Mouse (Mus musculus): ENCODE measurements around the gene Gatad1. TPM values are rescaled to one million over a fixed set of nuclear protein-coding genes. Genes with fewer than 3 reads are reported as not detected.
"Not testable (repeated sequence)": the region's sequence is repeated elsewhere in the genome, so short reads cannot be mapped to it uniquely, and the experiment has no call there.

The Gatad1 gene
- polyA plus RNA-seq, 1 experiment from 2014 or later, result 57.6 TPM

GRCm38 (mm10) chr5:3652903-3653575 is 3.9 kb downstream of the Gatad1 start:
- not testable (repeated sequence) for H3K4me1 ChIP-seq (replicated peaks); H3K4me2 ChIP-seq; H3K9me3 ChIP-seq (replicated peaks); ATAC-seq (replicated peaks; ENCODE audit: insufficient number of reproducible peaks, insufficient read depth, low FRiP score, low read depth); H3K27me3 ChIP-seq; H3K9ac ChIP-seq; H3K36me3 ChIP-seq; H3K4me3 ChIP-seq; H3K27ac ChIP-seq
- WGBS, result 92% methylated on average over 16 of the region's 25 CpGs

- Histone ChIP-seq H3K4me1 (replicated peaks) (0 out of 2 replicates have a peak, but pooled peaks cover under 1% of the 10 kb centered on the region), H3K4me3 (no peak overlapping the region), H3K27ac (no peak overlapping the region), H3K4me2 (no peak overlapping the region), H3K36me3 (no peaks in the 10 kb centered on the region), H3K9me3 (replicated peaks) (no peaks in the 10 kb centered on the region), H3K27me3 (no peaks in the 10 kb centered on the region), H3K9ac (no peak overlapping the region)
- WGBS, result 80% methylated on average over 5 of the region's 5 CpGs
- no peak for ATAC-seq (replicated peaks; ENCODE audit: insufficient number of reproducible peaks, insufficient read depth, low FRiP score, low read depth)
Observed at GRCm38 (mm10) chr5:3651621-3652020, 5.4 kb downstream of the Gatad1 start.

GRCm38 (mm10) chr5:3650881-3651280 is 6.1 kb downstream of the Gatad1 start, which contains the start of gene Tmbim7:
Tmbim7 (plus strand) TSS chr5:3651181.
- Histone ChIP-seq H3K27me3 (no peaks in the 10 kb centered on the region), H3K27ac (no peak within 1 kb of the TSS), H3K9me3 (replicated peaks) (no peaks in the 10 kb centered on the region), H3K36me3 (no peaks in the 10 kb centered on the region), H3K4me1 (replicated peaks) (peaks cover 3% of the 10 kb centered on the region; the same call in 1 of the 2 replicates), H3K9ac (no peak within 1 kb of the TSS), H3K4me2 (no peak within 1 kb of the TSS), H3K4me3 (no peak within 1 kb of the TSS)
- no peak for ATAC-seq (replicated peaks; ENCODE audit: insufficient number of reproducible peaks, insufficient read depth, low FRiP score, low read depth)
- 73% methylated on average over 6 of the region's 6 CpGs for WGBS

GRCm38 (mm10) chr5:3648849-3649210 is 8.2 kb downstream of the Gatad1 start:
- no peak overlapping the region for H3K27ac ChIP-seq
- WGBS, result 74% methylated on average over 4 of the region's 4 CpGs
- peaks cover 10% of the 10 kb centered on the region for H3K4me1 ChIP-seq (replicated peaks)
- H3K36me3 ChIP-seq, result peaks cover 11% of the 10 kb centered on the region
- H3K27me3 ChIP-seq, result no peaks in the 10 kb centered on the region
- H3K4me2 ChIP-seq, result no peak overlapping the region
- no peaks in the 10 kb centered on the region for H3K9me3 ChIP-seq (replicated peaks)
- H3K4me3 ChIP-seq, result no peak overlapping the region
- no peak for ATAC-seq (replicated peaks; ENCODE audit: insufficient number of reproducible peaks, insufficient read depth, low FRiP score, low read depth)
- no peak overlapping the region for H3K9ac ChIP-seq

GRCm38 (mm10) chr5:3648206-3648848 is 8.7 kb downstream of the Gatad1 start:
- Histone ChIP-seq H3K36me3 (peaks cover 13% of the 10 kb centered on the region), H3K9me3 (replicated peaks) (no peaks in the 10 kb centered on the region), H3K4me1 (replicated peaks) (peaks cover 10% of the 10 kb centered on the region), H3K9ac (no peak overlapping the region), H3K27ac (0 out of 2 replicates have a peak overlapping the region, but pooled peaks have one; percentile 37), H3K4me3 (0 out of 2 replicates have a peak overlapping the region, but pooled peaks have one; percentile 8), H3K27me3 (no peaks in the 10 kb centered on the region), H3K4me2 (peak overlapping the region; percentile 65)
- 54% methylated on average over 4 of the region's 4 CpGs for WGBS
- ATAC-seq (replicated peaks; ENCODE audit: insufficient number of reproducible peaks, insufficient read depth, low FRiP score, low read depth), result no peak

- Histone ChIP-seq H3K4me1 (replicated peaks) (peaks cover 10% of the 10 kb centered on the region), H3K4me3 (peak overlapping the region; percentile 82), H3K9me3 (replicated peaks) (no peaks in the 10 kb centered on the region), H3K27ac (peak overlapping the region; percentile 90), H3K36me3 (peaks cover 18% of the 10 kb centered on the region), H3K4me2 (peak overlapping the region; percentile 65), H3K27me3 (no peaks in the 10 kb centered on the region), H3K9ac (peak overlapping the region; percentile 88)
- WGBS, result 1% methylated on average over 44 of the region's 46 CpGs
- ATAC-seq (replicated peaks; ENCODE audit: insufficient number of reproducible peaks, insufficient read depth, low FRiP score, low read depth), result peak; percentile 96
Observed at GRCm38 (mm10) chr5:3647708-3648121, 9.3 kb downstream of the Gatad1 start.

- Histone ChIP-seq H3K9ac (peak overlapping the region; percentile 88), H3K27me3 (no peaks in the 10 kb centered on the region), H3K4me3 (peak overlapping the region; percentile 82), H3K4me1 (replicated peaks) (peaks cover 10% of the 10 kb centered on the region), H3K36me3 (peaks cover 23% of the 10 kb centered on the region), H3K9me3 (replicated peaks) (no peaks in the 10 kb centered on the region), H3K4me2 (peak overlapping the region; percentile 65), H3K27ac (peak overlapping the region; percentile 90)
- WGBS, result under 1% methylated on average over 56 of the region's 60 CpGs
- peak; percentile 72 for ATAC-seq (replicated peaks; ENCODE audit: insufficient number of reproducible peaks, insufficient read depth, low FRiP score, low read depth)
Observed at GRCm38 (mm10) chr5:3646991-3647707, 9.8 kb downstream of the Gatad1 start.

- H3K9me3 ChIP-seq (replicated peaks), result no peaks in the 10 kb centered on the region
- H3K36me3 ChIP-seq, result peaks cover 30% of the 10 kb centered on the region
- 22% methylated on average over 6 of the region's 6 CpGs for WGBS
- H3K27me3 ChIP-seq, result no peaks in the 10 kb centered on the region
- ATAC-seq (replicated peaks; ENCODE audit: insufficient number of reproducible peaks, insufficient read depth, low FRiP score, low read depth), result no peak
- peak overlapping the region; percentile 88 for H3K9ac ChIP-seq
- H3K4me3 ChIP-seq, result peak overlapping the region; percentile 82
- H3K27ac ChIP-seq, result no peak overlapping the region
- peak overlapping the region; percentile 65 for H3K4me2 ChIP-seq
- H3K4me1 ChIP-seq (replicated peaks), result peaks cover 10% of the 10 kb centered on the region
Observed at GRCm38 (mm10) chr5:3646539-3646938, 10.4 kb downstream of the Gatad1 start.

- Histone ChIP-seq H3K27ac (no peak overlapping the region), H3K9me3 (replicated peaks) (no peaks in the 10 kb centered on the region), H3K4me1 (replicated peaks) (peaks cover 10% of the 10 kb centered on the region), H3K36me3 (peaks cover 39% of the 10 kb centered on the region), H3K27me3 (no peaks in the 10 kb centered on the region), H3K9ac (no peak overlapping the region), H3K4me3 (no peak overlapping the region), H3K4me2 (no peak overlapping the region)
- 80% methylated on average over 6 of the region's 6 CpGs for WGBS
- ATAC-seq (replicated peaks; ENCODE audit: insufficient number of reproducible peaks, insufficient read depth, low FRiP score, low read depth), result no peak
Observed at GRCm38 (mm10) chr5:3645326-3645725, 11.7 kb downstream of the Gatad1 start.

GRCm38 (mm10) chr5:3644621-3645020 is 12.4 kb downstream of the Gatad1 start:
- no peaks in the 10 kb centered on the region for H3K27me3 ChIP-seq
- peaks cover 10% of the 10 kb centered on the region for H3K4me1 ChIP-seq (replicated peaks)
- ATAC-seq (replicated peaks; ENCODE audit: insufficient number of reproducible peaks, insufficient read depth, low FRiP score, low read depth), result no peak
- no peak overlapping the region for H3K4me3 ChIP-seq
- H3K9me3 ChIP-seq (replicated peaks), result no peaks in the 10 kb centered on the region
- no peak overlapping the region for H3K9ac ChIP-seq
- WGBS, result 93% methylated on average over 6 of the region's 6 CpGs
- peaks cover 41% of the 10 kb centered on the region for H3K36me3 ChIP-seq
- no peak overlapping the region for H3K4me2 ChIP-seq
- no peak overlapping the region for H3K27ac ChIP-seq

GRCm38 (mm10) chr5:3635286-3635685 is 21.7 kb downstream of the Gatad1 start:
- 71% methylated on average over 8 of the region's 8 CpGs for WGBS
- no peaks in the 10 kb centered on the region for H3K9me3 ChIP-seq (replicated peaks)
- no peak overlapping the region for H3K4me3 ChIP-seq
- no peak overlapping the region for H3K4me2 ChIP-seq
- no peaks in the 10 kb centered on the region for H3K4me1 ChIP-seq (replicated peaks)
- peaks cover 16% of the 10 kb centered on the region for H3K36me3 ChIP-seq
- H3K27me3 ChIP-seq, result no peaks in the 10 kb centered on the region
- H3K9ac ChIP-seq, result no peak overlapping the region
- no peak for ATAC-seq (replicated peaks; ENCODE audit: insufficient number of reproducible peaks, insufficient read depth, low FRiP score, low read depth)
- no peak overlapping the region for H3K27ac ChIP-seq

Data from heart, embryonic 15.5 days (tissue).